Mouse (Mus musculus) CH12.LX (cell line): ENCODE results near the gene B3gnt2. TPM values are rescaled to one million over a fixed set of nuclear protein-coding genes. Genes with fewer than 3 reads are reported as not detected.
A peak's percentile ranks its signal among the peaks of the same experiment; 100 is the strongest.

Experiments
- DNase-seq: peaks from one replicate; pipeline ENCODE4 v3.0.0-alpha.2; 2013; ENCODE audit errors: extremely low read depth
- H3K27ac ChIP-seq: 2 replicates; pipeline ENCODE4 v1.5.1; 2012; ENCODE audit warnings: low read depth, mild to moderate bottlenecking, control low read depth, moderate library complexity; ENCODE audit not compliant: insufficient read depth
- H3K27me3 ChIP-seq: replicated peaks from 2 replicates; pipeline ENCODE3; 2012; ENCODE audit warnings: inconsistent platforms
- H3K36me3 ChIP-seq, 2 experiments: replicated peaks in 1 of 2; 2 replicates each; pipeline versions ENCODE3 to v1.6.1; 2012; ENCODE audit warnings: inconsistent platforms in 1 of 2, low read length in 1 of 2, mild to moderate bottlenecking in 1 of 2, mixed read lengths in 1 of 2, moderate library complexity in 1 of 2; ENCODE audit not compliant: control insufficient read depth in 1 of 2, insufficient read depth in 1 of 2
- H3K4me1 ChIP-seq, 2 experiments: 2 replicates each; pipeline ENCODE4 v1.6.1; 2012; ENCODE audit warnings: inconsistent platforms in 1 of 2, moderate library complexity in 1 of 2; ENCODE audit not compliant: insufficient read depth in 2 of 2, control insufficient read depth in 1 of 2
- H3K4me2 ChIP-seq: 2 replicates; pipeline ENCODE4 v1.6.1; 2012; ENCODE audit warnings: low read depth, mild to moderate bottlenecking, control low read depth; ENCODE audit not compliant: poor library complexity, insufficient read depth, severe bottlenecking
- H3K4me3 ChIP-seq, 3 experiments: fragments of 150-350 bp in 1 of 3; sonication (generic) in 1 of 3; replicated peaks in 1 of 3; 2 replicates each; pipeline versions ENCODE3 to v1.5.1; 2011 to 2012; ENCODE audit warnings: low read depth in 2 of 3, low read length in 2 of 3, mild to moderate bottlenecking in 2 of 3, moderate library complexity in 2 of 3, control low read depth in 1 of 3, improper control_type of control experiment in 1 of 3, inconsistent platforms in 1 of 3, mixed read lengths in 1 of 3; ENCODE audit not compliant: poor library complexity in 1 of 3
- H3K79me2 ChIP-seq: replicated peaks from 2 replicates; pipeline ENCODE4 v1.6.1; 2012; ENCODE audit warnings: mild to moderate bottlenecking, moderate library complexity; ENCODE audit not compliant: control insufficient read depth, poor library complexity, insufficient read depth, severe bottlenecking; ENCODE audit errors: extremely low read depth
- H3K9ac ChIP-seq: 2 replicates; pipeline ENCODE4 v1.6.1; 2012; ENCODE audit warnings: low read depth, mild to moderate bottlenecking, control low read depth, moderate library complexity; ENCODE audit not compliant: insufficient read depth
- H3K9me3 ChIP-seq: replicated peaks from 2 replicates; pipeline ENCODE3; 2012; ENCODE audit warnings: low read length, inconsistent platforms, mixed read lengths
- BHLHE40 ChIP-seq: IDR thresholded peaks from 2 replicates; pipeline ENCODE4 v1.6.1; 2011; ENCODE audit warnings: mild to moderate bottlenecking, low read depth, low read length, improper control_type of control experiment
- CHD1 ChIP-seq: IDR thresholded peaks from 2 replicates; pipeline ENCODE4 v1.6.1; 2012; ENCODE audit warnings: low read depth, low read length, improper control_type of control experiment, inconsistent platforms
- CHD2 ChIP-seq: IDR thresholded peaks from 2 replicates; pipeline ENCODE4 v1.6.1; 2011; ENCODE audit warnings: low read length, improper control_type of control experiment
- CTCF ChIP-seq, 2 experiments: IDR thresholded peaks in 1 of 2; conservative IDR thresholded peaks in 1 of 2; 2 replicates each; pipeline ENCODE4 v1.5.1; 2011 to 2012; ENCODE audit warnings: low read depth in 2 of 2, low read length in 2 of 2, improper control_type of control experiment in 1 of 2, inconsistent platforms in 1 of 2, mild to moderate bottlenecking in 1 of 2, moderate library complexity in 1 of 2
- E2F4 ChIP-seq: IDR thresholded peaks from 2 replicates; pipeline ENCODE4 v1.6.1; 2011; ENCODE audit warnings: low read depth, low read length, improper control_type of control experiment; ENCODE audit not compliant: insufficient replicate concordance
- ELF1 ChIP-seq: IDR thresholded peaks from 2 replicates; pipeline ENCODE4 v1.6.1; 2014; ENCODE audit warnings: low read depth, mild to moderate bottlenecking, inconsistent platforms, low read length, improper control_type of control experiment
- EP300 ChIP-seq: IDR thresholded peaks from 2 replicates; pipeline ENCODE4 v1.6.1; 2011; ENCODE audit warnings: low read length, improper control_type of control experiment
- ETS1 ChIP-seq: conservative IDR thresholded peaks from 2 replicates; pipeline ENCODE4 v1.6.1; 2012; ENCODE audit warnings: low read depth, mild to moderate bottlenecking, inconsistent platforms, low read length, improper control_type of control experiment, moderate library complexity
- HCFC1 ChIP-seq: IDR thresholded peaks from 2 replicates; pipeline ENCODE4 v1.6.1; 2012; ENCODE audit warnings: low read depth, mild to moderate bottlenecking, inconsistent platforms, low read length, improper control_type of control experiment
- IRF4 ChIP-seq: IDR thresholded peaks from 2 replicates; pipeline ENCODE4 v1.6.1; 2014; ENCODE audit warnings: low read depth, mild to moderate bottlenecking, inconsistent platforms, low read length, improper control_type of control experiment
- JUND ChIP-seq: conservative IDR thresholded peaks from 2 replicates; pipeline ENCODE4 v1.6.1; 2011; ENCODE audit warnings: low read depth, low read length, improper control_type of control experiment
- KAT2A ChIP-seq: IDR thresholded peaks from 2 replicates; pipeline ENCODE4 v1.6.1; 2012; ENCODE audit warnings: low read length, improper control_type of control experiment, inconsistent platforms; ENCODE audit not compliant: insufficient replicate concordance
- MAFK ChIP-seq: IDR thresholded peaks from 2 replicates; pipeline ENCODE4 v1.6.1; 2011; ENCODE audit warnings: low read length, improper control_type of control experiment; ENCODE audit not compliant: insufficient replicate concordance
- MAX ChIP-seq: IDR thresholded peaks from 2 replicates; pipeline ENCODE4 v1.6.1; 2011; ENCODE audit warnings: low read length, improper control_type of control experiment
- MAZ ChIP-seq: IDR thresholded peaks from 2 replicates; pipeline ENCODE4 v1.6.1; 2012; ENCODE audit warnings: low read depth, mild to moderate bottlenecking, inconsistent platforms, low read length, improper control_type of control experiment, moderate library complexity
- MXI1 ChIP-seq: IDR thresholded peaks from 2 replicates; pipeline ENCODE4 v1.6.1; 2011; ENCODE audit warnings: mild to moderate bottlenecking, low read depth, low read length, improper control_type of control experiment
- MYC ChIP-seq: IDR thresholded peaks from 2 replicates; pipeline ENCODE4 v1.6.1; 2011; ENCODE audit warnings: low read depth, mild to moderate bottlenecking, improper control_type of control experiment, low read length
- NELFE ChIP-seq: IDR thresholded peaks from 2 replicates; pipeline ENCODE4 v1.6.1; 2011; ENCODE audit warnings: low read depth, low read length, improper control_type of control experiment
- NRF1 ChIP-seq: IDR thresholded peaks from 2 replicates; pipeline ENCODE4 v1.6.1; 2014; ENCODE audit warnings: low read depth, mild to moderate bottlenecking, inconsistent platforms, low read length, improper control_type of control experiment, moderate library complexity
- POLR2A ChIP-seq: IDR thresholded peaks from 2 replicates; pipeline ENCODE4 v1.6.1; 2011; ENCODE audit warnings: low read depth, mild to moderate bottlenecking, improper control_type of control experiment, low read length
- POLR2AphosphoS2 ChIP-seq: IDR thresholded peaks from 2 replicates; pipeline ENCODE4 v1.6.1; 2011; ENCODE audit warnings: low read depth, low read length, improper control_type of control experiment
- RAD21 ChIP-seq: IDR thresholded peaks from 2 replicates; pipeline ENCODE4 v1.6.1; 2011; ENCODE audit warnings: low read depth, mild to moderate bottlenecking, low read length, improper control_type of control experiment, moderate library complexity
- SIN3A ChIP-seq: IDR thresholded peaks from 2 replicates; pipeline ENCODE4 v1.6.1; 2012; ENCODE audit warnings: low read length, improper control_type of control experiment, inconsistent platforms
- SMC3 ChIP-seq: IDR thresholded peaks from 2 replicates; pipeline ENCODE4 v1.6.1; 2011; ENCODE audit warnings: low read depth, low read length, improper control_type of control experiment
- TBP ChIP-seq: conservative IDR thresholded peaks from 2 replicates; pipeline ENCODE4 v1.6.1; 2011; ENCODE audit warnings: low read depth, low read length, improper control_type of control experiment
- TCF12 ChIP-seq: IDR thresholded peaks from 2 replicates; pipeline ENCODE4 v1.6.1; 2014; ENCODE audit warnings: low read depth, mild to moderate bottlenecking, inconsistent platforms, low read length, improper control_type of control experiment
- UBTF ChIP-seq: IDR thresholded peaks from 2 replicates; pipeline ENCODE4 v1.6.1; 2012; ENCODE audit warnings: low read depth, mild to moderate bottlenecking, inconsistent platforms, low read length, improper control_type of control experiment, moderate library complexity
- USF1 ChIP-seq: IDR thresholded peaks from 2 replicates; pipeline ENCODE4 v1.6.1; 2014; ENCODE audit warnings: low read depth, mild to moderate bottlenecking, inconsistent platforms, low read length, improper control_type of control experiment
- USF2 ChIP-seq: conservative IDR thresholded peaks from 2 replicates; pipeline ENCODE4 v1.6.1; 2011; ENCODE audit warnings: low read depth, low read length, improper control_type of control experiment
- ZMIZ1 ChIP-seq: IDR thresholded peaks from 2 replicates; pipeline ENCODE4 v1.6.1; 2012; ENCODE audit warnings: low read depth, mild to moderate bottlenecking, inconsistent platforms, low read length, improper control_type of control experiment
- dilution Hi-C: fragments of 300-500 bp; cut with MboI; formaldehyde crosslinking; loops from 2 replicates; pipeline ENCODE4 v1.14.3; 2020; ENCODE audit warnings: low sequenced_read_pairs; ENCODE audit not compliant: extremely low pct_unique_long_range_greater_than_20kb, extremely low pct_ligation_motif_present
- in situ Hi-C: fragments of 300-500 bp; cut with MboI; formaldehyde crosslinking; loops from 3 replicates; pipeline ENCODE4 v1.14.3; 2019; ENCODE audit warnings: low sequenced_read_pairs, low pct_ligation_motif_present, low pct_unique_long_range_greater_than_20kb, mixed read lengths
- polyA plus RNA-seq: library from polyadenylated mRNA; unstranded; fragments of >175 nt; gene quantifications from 2 replicates; pipeline ENCODE4 v1.2.1, GENCODE M21; 2012; ENCODE audit warnings: low read depth; ENCODE audit not compliant: insufficient read length
- total RNA-seq, 2 experiments: library from RNA; depleted of rRNA; stranded (reverse); fragments of 300-350 nt in 1 of 2; fragments of >200 nt in 1 of 2; gene quantifications; 2 replicates each; pipeline ENCODE4 v1.2.3; 2012 to 2014

The B3gnt2 gene
- total and polyA plus RNA-seq, 3 experiments, result 74.6 to 96.0 (median 75.2) TPM

GRCm38 (mm10) chr11:22848649-22849195, 12.0 kb downstream of the B3gnt2 start:
- Histone ChIP-seq H3K9ac (no peak overlapping the region), H3K4me3 (no peak overlapping the region), H3K4me2 (peak overlapping the region; percentile 99), H3K27me3 (no peaks in the 10 kb centered on the region), H3K79me2 (peaks cover 93% of the 10 kb centered on the region), H3K9me3 (no peaks in the 10 kb centered on the region), H3K36me3 (peaks cover 3 to 47% of the 10 kb centered on the region in 2 experiments), H3K4me1 (peaks cover 40 to 96% of the 10 kb centered on the region in 2 experiments), H3K27ac (peak overlapping the region; percentile 81)
- in situ Hi-C loops (no loop called here), dilution Hi-C loops (no loop called here)
- DNase-seq, result no peak
- TF ChIP-seq ELF1 (no peak), USF2 (no peak), MAX (no peak), BHLHE40 (peak; percentile 50; the same call in 1 of the 2 replicates), TCF12 (no peak), NELFE (no peak), CHD2 (peak; percentile 20; the same call in 1 of the 2 replicates), CHD1 (0 out of 2 replicates have a peak, but pooled peaks have one; percentile 52), MAFK (0 out of 2 replicates have a peak, but pooled peaks have one; percentile 20)

GRCm38 (mm10) chr11:22847732-22848648, 12.8 kb downstream of the B3gnt2 start:
- dilution Hi-C loops (no loop called here), in situ Hi-C loops (no loop called here)
- no peak for DNase-seq
- peaks cover 40 to 96% of the 10 kb centered on the region in 2 experiments for H3K4me1 ChIP-seq
- no peaks in the 10 kb centered on the region for H3K9me3 ChIP-seq
- H3K4me3 ChIP-seq, result peak overlapping the region in 2 of 3 experiments; percentile 17
- peak overlapping the region; percentile 58; the same call in 1 of the 2 replicates for H3K9ac ChIP-seq
- H3K27me3 ChIP-seq, result no peaks in the 10 kb centered on the region
- H3K4me2 ChIP-seq, result peak overlapping the region; percentile 99
- peak overlapping the region; percentile 81 for H3K27ac ChIP-seq
- peaks cover 93% of the 10 kb centered on the region for H3K79me2 ChIP-seq
- peaks cover 0 to 43% of the 10 kb centered on the region in 2 experiments for H3K36me3 ChIP-seq
- TF ChIP-seq SMC3 (no peak), ZMIZ1 (no peak), MAFK (no peak), EP300 (peak; percentile 48), KAT2A (no peak), CHD2 (no peak), E2F4 (no peak), TCF12 (0 out of 2 replicates have a peak, but pooled peaks have one; percentile 15), POLR2A (no peak), JUND (no peak), SIN3A (no peak; the same call in 1 of the 2 replicates), ETS1 (peak; percentile 31), USF1 (no peak), NRF1 (no peak), CTCF (conservative IDR thresholded peaks at IDR 0.05 in 1 of 2, IDR thresholded peaks at IDR 0.05 in 1 of 2; ENCODE audit: low read depth in 2 of 2, low read length in 2 of 2) (no peak), MYC (no peak; the same call in 1 of the 2 replicates), HCFC1 (no peak), USF2 (no peak), POLR2AphosphoS2 (no peak), MXI1 (no peak; the same call in 1 of the 2 replicates), TBP (no peak), MAZ (no peak), RAD21 (no peak), CHD1 (peak; percentile 62), UBTF (0 out of 2 replicates have a peak, but pooled peaks have one; percentile 15), IRF4 (peak; percentile 72)
